Mouse (Mus musculus): ENCODE measurements around the gene Lgi2. TPM values are rescaled to one million over a fixed set of nuclear protein-coding genes. Genes with fewer than 3 reads are reported as not detected.

Gene Lgi2
- polyA plus RNA-seq, 1 experiment from 2014 or later: 5.1 TPM

GRCm38 (mm10) chr5:52588650-52589049 lies 22.4 kb upstream of the Lgi2 start:
- no peaks in the 10 kb centered on the region for H3K36me3 ChIP-seq (ENCODE audit: control insufficient read depth, insufficient read depth, low read length)
- H3K9me3 ChIP-seq (ENCODE audit: control insufficient read depth, low read length): no peaks in the 10 kb centered on the region; the same call in 1 of the 2 replicates
- H3K4me3 ChIP-seq (ENCODE audit: low read length): no peak overlapping the region
- no peak overlapping the region for H3K9ac ChIP-seq (ENCODE audit: low read depth, low read length)
- 89% methylated on average over 4 of the region's 4 CpGs for WGBS
- H3K4me1 ChIP-seq (ENCODE audit: control insufficient read depth, insufficient read depth, low read depth, low read length): no peaks in the 10 kb centered on the region
- H3K4me2 ChIP-seq (ENCODE audit: low read length): no peak overlapping the region
- no peak for ATAC-seq
- H3K27me3 ChIP-seq (replicated peaks; ENCODE audit: control insufficient read depth, insufficient read depth, low read length): no peaks in the 10 kb centered on the region
- H3K27ac ChIP-seq (ENCODE audit: low read depth, low read length): no peak overlapping the region

GRCm38 (mm10) chr5:52587291-52587733 lies 21.1 kb upstream of the Lgi2 start:
- WGBS: 77% methylated on average over 9 of the region's 9 CpGs
- Histone ChIP-seq H3K4me3 (ENCODE audit: low read length) (no peak overlapping the region), H3K9ac (ENCODE audit: low read depth, low read length) (no peak overlapping the region), H3K27ac (ENCODE audit: low read depth, low read length) (no peak overlapping the region), H3K4me1 (ENCODE audit: control insufficient read depth, insufficient read depth, low read depth, low read length) (no peaks in the 10 kb centered on the region), H3K36me3 (ENCODE audit: control insufficient read depth, insufficient read depth, low read length) (no peaks in the 10 kb centered on the region), H3K27me3 (replicated peaks; ENCODE audit: control insufficient read depth, insufficient read depth, low read length) (no peaks in the 10 kb centered on the region), H3K4me2 (ENCODE audit: low read length) (no peak overlapping the region), H3K9me3 (ENCODE audit: control insufficient read depth, low read length) (no peaks in the 10 kb centered on the region; the same call in 1 of the 2 replicates)
- no peak for ATAC-seq

- Histone ChIP-seq H3K27ac (ENCODE audit: low read depth, low read length) (no peak overlapping the region), H3K9me3 (ENCODE audit: control insufficient read depth, low read length) (peaks cover 11% of the 10 kb centered on the region), H3K4me1 (ENCODE audit: control insufficient read depth, insufficient read depth, low read depth, low read length) (no peaks in the 10 kb centered on the region), H3K4me3 (ENCODE audit: low read length) (no peak overlapping the region), H3K27me3 (replicated peaks; ENCODE audit: control insufficient read depth, insufficient read depth, low read length) (no peaks in the 10 kb centered on the region), H3K4me2 (ENCODE audit: low read length) (no peak overlapping the region), H3K36me3 (ENCODE audit: control insufficient read depth, insufficient read depth, low read length) (no peaks in the 10 kb centered on the region), H3K9ac (ENCODE audit: low read depth, low read length) (no peak overlapping the region)
- ATAC-seq: no peak
- 13% methylated on average over 1 of the region's 1 CpGs for WGBS
Observed at GRCm38 (mm10) chr5:52572572-52572971, 6.3 kb upstream of the Lgi2 start.

GRCm38 (mm10) chr5:52570746-52571145 lies 4.5 kb upstream of the Lgi2 start:
- WGBS: 18% methylated on average over 6 of the region's 6 CpGs
- ATAC-seq: no peak
- no peak overlapping the region for H3K4me3 ChIP-seq (ENCODE audit: low read length)
- H3K9me3 ChIP-seq (ENCODE audit: control insufficient read depth, low read length): peaks cover 11% of the 10 kb centered on the region
- no peaks in the 10 kb centered on the region; the same call in 1 of the 2 replicates for H3K4me1 ChIP-seq (ENCODE audit: control insufficient read depth, insufficient read depth, low read depth, low read length)
- H3K9ac ChIP-seq (ENCODE audit: low read depth, low read length): no peak overlapping the region
- no peaks in the 10 kb centered on the region for H3K36me3 ChIP-seq (ENCODE audit: control insufficient read depth, insufficient read depth, low read length)
- no peaks in the 10 kb centered on the region for H3K27me3 ChIP-seq (replicated peaks; ENCODE audit: control insufficient read depth, insufficient read depth, low read length)
- no peak overlapping the region for H3K4me2 ChIP-seq (ENCODE audit: low read length)
- H3K27ac ChIP-seq (ENCODE audit: low read depth, low read length): no peak overlapping the region

GRCm38 (mm10) chr5:52565214-52565812 lies 949 bp downstream of the Lgi2 start:
- H3K9me3 ChIP-seq (ENCODE audit: control insufficient read depth, low read length): no peaks in the 10 kb centered on the region
- H3K36me3 ChIP-seq (ENCODE audit: control insufficient read depth, insufficient read depth, low read length): no peaks in the 10 kb centered on the region
- no peak overlapping the region for H3K27ac ChIP-seq (ENCODE audit: low read depth, low read length)
- H3K4me2 ChIP-seq (ENCODE audit: low read length): peak overlapping the region; percentile 94
- H3K9ac ChIP-seq (ENCODE audit: low read depth, low read length): peak overlapping the region; percentile 86
- H3K4me1 ChIP-seq (ENCODE audit: control insufficient read depth, insufficient read depth, low read depth, low read length): peaks cover 4% of the 10 kb centered on the region; the same call in 1 of the 2 replicates
- peak; percentile 56 for ATAC-seq
- H3K27me3 ChIP-seq (replicated peaks; ENCODE audit: control insufficient read depth, insufficient read depth, low read length): no peaks in the 10 kb centered on the region; the same call in 1 of the 2 replicates
- 3% methylated on average over 17 of the region's 17 CpGs for WGBS
- peak overlapping the region; percentile 68 for H3K4me3 ChIP-seq (ENCODE audit: low read length)

- H3K4me1 ChIP-seq (ENCODE audit: control insufficient read depth, insufficient read depth, low read depth, low read length): peaks cover 4% of the 10 kb centered on the region; the same call in 1 of the 2 replicates
- H3K27ac ChIP-seq (ENCODE audit: low read depth, low read length): no peak overlapping the region
- H3K9me3 ChIP-seq (ENCODE audit: control insufficient read depth, low read length): no peaks in the 10 kb centered on the region
- H3K27me3 ChIP-seq (replicated peaks; ENCODE audit: control insufficient read depth, insufficient read depth, low read length): no peaks in the 10 kb centered on the region; the same call in 1 of the 2 replicates
- H3K4me3 ChIP-seq (ENCODE audit: low read length): no peak overlapping the region
- no peaks in the 10 kb centered on the region for H3K36me3 ChIP-seq (ENCODE audit: control insufficient read depth, insufficient read depth, low read length)
- ATAC-seq: no peak
- no peak overlapping the region for H3K9ac ChIP-seq (ENCODE audit: low read depth, low read length)
- H3K4me2 ChIP-seq (ENCODE audit: low read length): no peak overlapping the region; the same call in 1 of the 2 replicates
- 32% methylated on average over 3 of the region's 3 CpGs for whole genome bisulfite sequencing
Observed at GRCm38 (mm10) chr5:52564351-52564750, 1.9 kb downstream of the Lgi2 start.

GRCm38 (mm10) chr5:52560240-52560639 lies 6.0 kb downstream of the Lgi2 start:
- H3K27me3 ChIP-seq (replicated peaks; ENCODE audit: control insufficient read depth, insufficient read depth, low read length): no peaks in the 10 kb centered on the region; the same call in 1 of the 2 replicates
- no peak overlapping the region for H3K4me2 ChIP-seq (ENCODE audit: low read length)
- no peak overlapping the region for H3K4me3 ChIP-seq (ENCODE audit: low read length)
- 82% methylated on average over 8 of the region's 8 CpGs for WGBS
- ATAC-seq: no peak
- H3K27ac ChIP-seq (ENCODE audit: low read depth, low read length): no peak overlapping the region
- H3K36me3 ChIP-seq (ENCODE audit: control insufficient read depth, insufficient read depth, low read length): no peaks in the 10 kb centered on the region
- no peak overlapping the region for H3K9ac ChIP-seq (ENCODE audit: low read depth, low read length)
- no peaks in the 10 kb centered on the region for H3K9me3 ChIP-seq (ENCODE audit: control insufficient read depth, low read length)
- peaks cover under 1% of the 10 kb centered on the region; the same call in 1 of the 2 replicates for H3K4me1 ChIP-seq (ENCODE audit: control insufficient read depth, insufficient read depth, low read depth, low read length)

- ATAC-seq: no peak
- Histone ChIP-seq H3K4me2 (ENCODE audit: low read length) (no peak overlapping the region), H3K27ac (ENCODE audit: low read depth, low read length) (no peak overlapping the region), H3K9ac (ENCODE audit: low read depth, low read length) (no peak overlapping the region), H3K4me1 (ENCODE audit: control insufficient read depth, insufficient read depth, low read depth, low read length) (no peaks in the 10 kb centered on the region), H3K27me3 (replicated peaks; ENCODE audit: control insufficient read depth, insufficient read depth, low read length) (no peaks in the 10 kb centered on the region), H3K4me3 (ENCODE audit: low read length) (no peak overlapping the region), H3K36me3 (ENCODE audit: control insufficient read depth, insufficient read depth, low read length) (no peaks in the 10 kb centered on the region), H3K9me3 (ENCODE audit: control insufficient read depth, low read length) (no peaks in the 10 kb centered on the region)
- 75% methylated on average over 7 of the region's 7 CpGs for WGBS
Observed at GRCm38 (mm10) chr5:52555526-52555925, 10.7 kb downstream of the Lgi2 start.

GRCm38 (mm10) chr5:52551318-52551632 lies 15.0 kb downstream of the Lgi2 start:
- no peak overlapping the region for H3K9ac ChIP-seq (ENCODE audit: low read depth, low read length)
- peak overlapping the region; percentile 15; the same call in 1 of the 2 replicates for H3K27ac ChIP-seq (ENCODE audit: low read depth, low read length)
- peak; percentile 26 for ATAC-seq

More at GRCm38 (mm10) chr5:52551318-52551632, 15.0 kb downstream of the Lgi2 start:
- no peaks in the 10 kb centered on the region for H3K27me3 ChIP-seq (replicated peaks; ENCODE audit: control insufficient read depth, insufficient read depth, low read length)
- no peaks in the 10 kb centered on the region for H3K36me3 ChIP-seq (ENCODE audit: control insufficient read depth, insufficient read depth, low read length)
- H3K9me3 ChIP-seq (ENCODE audit: control insufficient read depth, low read length): no peaks in the 10 kb centered on the region
- H3K4me2 ChIP-seq (ENCODE audit: low read length): 0 out of 2 replicates have a peak overlapping the region, but pooled peaks have one; percentile 6
- WGBS: 45% methylated on average over 2 of the region's 3 CpGs
- H3K4me1 ChIP-seq (ENCODE audit: control insufficient read depth, insufficient read depth, low read depth, low read length): no peaks in the 10 kb centered on the region
- no peak overlapping the region for H3K4me3 ChIP-seq (ENCODE audit: low read length)

Measured in hindbrain, embryonic 16.5 days (tissue).